Mouse (Mus musculus): ENCODE data around the gene Spr. TPM values are rescaled to one million over a fixed set of nuclear protein-coding genes. Genes with fewer than 3 reads are reported as not detected.
A peak's percentile ranks its signal among the peaks of the same experiment; 100 is the strongest.

Spr gene
- total RNA-seq (2014; rRNA removed) (29.0 and 32.5 TPM in 2 replicates), polyA plus RNA-seq (2015; fragmentation: Nextera tagmentation; extraction: Ambion mirVana) (28.4 and 32.9 TPM in 2 replicates)

DNA sequence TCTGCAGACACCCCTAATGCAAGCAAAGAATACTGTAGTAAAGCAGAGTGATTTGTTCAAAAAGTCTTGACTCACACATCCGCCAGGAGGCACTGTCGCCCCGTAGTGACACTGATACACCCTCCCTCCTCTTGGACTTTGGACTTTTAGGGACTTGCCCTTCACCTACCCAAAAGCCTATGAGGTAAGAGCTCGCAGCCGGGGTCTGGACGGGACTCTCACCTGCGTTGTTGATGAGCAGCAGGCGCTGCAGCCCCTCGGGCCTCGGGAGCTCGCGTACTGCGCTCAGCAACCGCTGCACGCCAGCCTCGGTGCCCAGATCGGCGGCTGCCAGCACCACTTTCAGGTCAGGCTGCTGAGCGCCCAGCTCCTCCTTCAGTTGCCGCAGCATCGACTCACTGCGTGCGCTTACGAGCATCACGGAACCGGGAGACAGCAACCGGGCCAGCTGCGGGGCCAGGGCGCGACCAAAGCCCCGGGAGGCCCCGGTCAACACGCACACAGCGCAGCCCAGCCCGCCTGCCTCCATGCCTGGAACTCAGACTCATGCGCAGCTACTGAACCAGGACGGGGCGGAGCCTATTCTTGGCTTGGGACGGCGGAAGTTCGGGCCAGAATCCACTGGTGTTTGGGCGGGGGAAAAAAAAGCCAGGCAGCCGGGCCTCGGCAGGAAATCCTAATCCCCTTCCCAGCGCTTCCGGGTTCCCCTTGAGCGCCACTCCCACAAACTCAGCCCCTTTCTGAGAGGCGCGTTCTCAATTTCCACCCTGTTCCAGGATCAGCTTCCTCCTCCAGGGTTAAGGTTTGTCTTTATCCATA lies at the start of gene Spr:
Spr (minus strand) TSS at position 550 of the 819 bp plus-strand sequence.
- under 1% methylated on average over 46 of the region's 49 CpGs for WGBS
- peak; percentile 85 for ATAC-seq (ENCODE audit: low FRiP score)
- H3K27ac ChIP-seq (ENCODE audit: low read depth, low read length): peak within 1 kb of the TSS; percentile 67
- no peaks in the 10 kb centered on the region for H3K27me3 ChIP-seq (ENCODE audit: insufficient read depth, low read length)
- peak; percentile 86 for TF ChIP-seq CTCF (IDR thresholded peaks at IDR 0.05)
- peak; percentile 87 for DNase-seq (ENCODE audit: low spot score)
- no peaks in the 10 kb centered on the region for H3K4me1 ChIP-seq (ENCODE audit: insufficient read depth, low read length)
- peak within 1 kb of the TSS; percentile 69 for H3K4me2 ChIP-seq (ENCODE audit: low read depth, low read length, poor library complexity, severe bottlenecking)
- H3K36me3 ChIP-seq (ENCODE audit: insufficient read depth, low read length): no peaks in the 10 kb centered on the region
- H3K9ac ChIP-seq (replicated peaks; ENCODE audit: low read length, poor library complexity, severe bottlenecking): peak within 1 kb of the TSS; percentile 68
- H3K4me3 ChIP-seq (ENCODE audit: low read depth, low read length): peak within 1 kb of the TSS; percentile 75
- H3K9me3 ChIP-seq (ENCODE audit: low read length): no peaks in the 10 kb centered on the region

DNA sequence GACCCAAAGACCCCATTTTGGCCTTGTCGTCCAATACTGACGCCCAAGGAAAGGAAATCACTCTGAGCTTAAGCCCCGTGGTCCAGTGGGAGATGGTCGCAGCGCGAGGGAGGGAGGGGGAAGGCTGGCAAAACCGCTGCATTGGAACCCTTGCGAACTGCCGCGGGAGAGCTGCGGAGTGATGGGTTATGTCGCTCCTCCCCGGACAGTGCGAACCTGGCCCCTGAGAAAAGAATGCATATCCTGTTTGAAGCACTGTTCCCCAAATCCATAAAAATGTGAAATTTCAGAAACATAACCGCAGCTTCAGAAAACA lies 49.1 kb upstream of the Spr start:
- Histone ChIP-seq H3K4me3 (ENCODE audit: low read depth, low read length) (no peak overlapping the region), H3K27me3 (ENCODE audit: insufficient read depth, low read length) (peaks cover 43% of the 10 kb centered on the region), H3K9me3 (ENCODE audit: low read length) (no peaks in the 10 kb centered on the region), H3K4me2 (ENCODE audit: low read depth, low read length, poor library complexity, severe bottlenecking) (no peak overlapping the region), H3K4me1 (ENCODE audit: insufficient read depth, low read length) (0 out of 2 replicates have a peak, but pooled peaks cover 4% of the 10 kb centered on the region), H3K36me3 (ENCODE audit: insufficient read depth, low read length) (no peaks in the 10 kb centered on the region), H3K9ac (replicated peaks; ENCODE audit: low read length, poor library complexity, severe bottlenecking) (no peak overlapping the region), H3K27ac (ENCODE audit: low read depth, low read length) (no peak overlapping the region)
- TF ChIP-seq CTCF (IDR thresholded peaks at IDR 0.05): no peak
- no peak for ATAC-seq (ENCODE audit: low FRiP score)
- no peak for DNase-seq (ENCODE audit: low spot score)
- WGBS: under 1% methylated on average over 15 of the region's 15 CpGs

DNA sequence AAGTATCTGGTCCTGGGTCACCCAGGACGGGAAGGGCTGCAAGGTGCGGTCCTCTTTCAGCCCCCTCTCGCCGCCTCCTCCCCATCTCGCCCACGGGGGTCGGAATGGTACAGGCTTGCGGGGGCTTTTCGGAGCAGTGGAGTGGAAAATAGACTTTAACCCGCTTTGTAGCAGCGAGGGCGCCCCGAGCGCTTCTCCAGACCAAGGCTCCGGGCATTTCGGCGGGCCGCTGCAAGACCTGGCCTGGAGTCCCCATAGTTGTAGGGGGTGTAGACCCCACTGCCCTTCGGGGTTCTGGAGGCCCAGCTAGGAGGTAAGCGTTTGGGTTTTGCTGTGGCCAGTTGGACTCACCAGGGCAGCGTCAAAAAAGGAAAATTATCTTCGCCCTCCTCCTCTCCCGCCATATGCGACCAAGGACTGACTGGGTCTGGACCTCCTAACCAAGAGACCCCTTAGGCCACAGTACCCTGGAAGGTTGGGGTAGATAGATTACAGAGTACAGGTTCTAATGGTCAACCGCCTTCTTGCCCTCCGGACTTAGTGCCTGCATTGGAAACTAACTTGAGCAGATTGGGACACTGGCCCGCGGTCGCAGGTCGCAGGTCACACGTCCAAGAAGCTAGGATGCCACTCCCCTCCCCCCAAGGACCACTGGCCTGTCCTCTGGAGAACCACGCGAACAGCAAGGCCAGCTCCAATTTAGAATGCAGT lies 48.6 kb upstream of the Spr start:
- H3K4me3 ChIP-seq (ENCODE audit: low read depth, low read length): no peak overlapping the region

GRCm38 (mm10) chr6:85183951-85184350 lies 46.4 kb upstream of the Spr start:
- TF ChIP-seq CTCF (IDR thresholded peaks at IDR 0.05): no peak
- Histone ChIP-seq H3K27ac (ENCODE audit: low read depth, low read length) (no peak overlapping the region), H3K36me3 (ENCODE audit: insufficient read depth, low read length) (no peaks in the 10 kb centered on the region), H3K27me3 (ENCODE audit: insufficient read depth, low read length) (peaks cover 30% of the 10 kb centered on the region), H3K9ac (replicated peaks; ENCODE audit: low read length, poor library complexity, severe bottlenecking) (no peak overlapping the region), H3K4me3 (ENCODE audit: low read depth, low read length) (no peak overlapping the region), H3K4me1 (ENCODE audit: insufficient read depth, low read length) (0 out of 2 replicates have a peak, but pooled peaks cover 4% of the 10 kb centered on the region), H3K9me3 (ENCODE audit: low read length) (no peaks in the 10 kb centered on the region), H3K4me2 (ENCODE audit: low read depth, low read length, poor library complexity, severe bottlenecking) (no peak overlapping the region)
- WGBS: 65% methylated on average over 3 of the region's 3 CpGs
- DNase-seq (ENCODE audit: low spot score) (no peak), ATAC-seq (ENCODE audit: low FRiP score) (no peak)

More for the DNA sequence above, 48.6 kb upstream of the Spr start:
- TF ChIP-seq CTCF (IDR thresholded peaks at IDR 0.05): no peak
- ATAC-seq (ENCODE audit: low FRiP score) (no peak), DNase-seq (ENCODE audit: low spot score) (no peak)
- no peaks in the 10 kb centered on the region for H3K9me3 ChIP-seq (ENCODE audit: low read length)
- H3K36me3 ChIP-seq (ENCODE audit: insufficient read depth, low read length): no peaks in the 10 kb centered on the region
- 0 out of 2 replicates have a peak, but pooled peaks cover 4% of the 10 kb centered on the region for H3K4me1 ChIP-seq (ENCODE audit: insufficient read depth, low read length)
- H3K9ac ChIP-seq (replicated peaks; ENCODE audit: low read length, poor library complexity, severe bottlenecking): no peak overlapping the region
- 2% methylated on average over 33 of the region's 33 CpGs for WGBS
- no peak overlapping the region for H3K4me2 ChIP-seq (ENCODE audit: low read depth, low read length, poor library complexity, severe bottlenecking)
- H3K27ac ChIP-seq (ENCODE audit: low read depth, low read length): no peak overlapping the region
- H3K27me3 ChIP-seq (ENCODE audit: insufficient read depth, low read length): peaks cover 38% of the 10 kb centered on the region

DNA sequence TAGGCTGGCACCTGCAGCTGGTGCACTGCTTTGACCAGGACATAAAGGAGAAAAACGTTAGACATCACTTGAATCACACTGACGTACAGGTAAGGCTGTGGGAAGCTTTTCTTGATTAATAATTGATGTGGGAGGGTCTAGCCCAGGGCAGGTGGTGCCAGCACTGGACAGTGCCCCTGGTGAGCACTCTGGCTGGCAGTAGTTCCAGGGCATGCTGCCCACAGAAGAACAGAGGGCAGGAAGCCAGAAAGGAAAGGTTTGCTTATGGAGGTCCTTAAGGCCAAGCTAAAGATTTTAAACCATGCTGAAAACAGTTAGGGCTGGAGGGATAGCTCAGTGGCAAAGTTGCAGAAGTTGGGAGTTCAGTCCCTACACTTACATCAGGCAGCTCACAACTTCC lies 42.5 kb upstream of the Spr start:
- H3K4me3 ChIP-seq (ENCODE audit: low read depth, low read length): no peak overlapping the region
- peaks cover 3% of the 10 kb centered on the region; the same call in 1 of the 2 replicates for H3K27me3 ChIP-seq (ENCODE audit: insufficient read depth, low read length)
- no peak overlapping the region for H3K4me2 ChIP-seq (ENCODE audit: low read depth, low read length, poor library complexity, severe bottlenecking)
- WGBS: 71% methylated on average over 2 of the region's 2 CpGs
- H3K4me1 ChIP-seq (ENCODE audit: insufficient read depth, low read length): no peaks in the 10 kb centered on the region
- H3K9ac ChIP-seq (replicated peaks; ENCODE audit: low read length, poor library complexity, severe bottlenecking): no peak overlapping the region
- no peak overlapping the region for H3K27ac ChIP-seq (ENCODE audit: low read depth, low read length)
- TF ChIP-seq CTCF (IDR thresholded peaks at IDR 0.05): no peak
- H3K9me3 ChIP-seq (ENCODE audit: low read length): no peaks in the 10 kb centered on the region
- H3K36me3 ChIP-seq (ENCODE audit: insufficient read depth, low read length): no peaks in the 10 kb centered on the region
- DNase-seq (ENCODE audit: low spot score) (no peak), ATAC-seq (ENCODE audit: low FRiP score) (no peak)

GRCm38 (mm10) chr6:85179569-85179968 lies 42.0 kb upstream of the Spr start:
- TF ChIP-seq CTCF (IDR thresholded peaks at IDR 0.05): peak; percentile 32
- WGBS: 78% methylated on average over 3 of the region's 3 CpGs
- DNase-seq (ENCODE audit: low spot score): no peak
- H3K9ac ChIP-seq (replicated peaks; ENCODE audit: low read length, poor library complexity, severe bottlenecking): no peak overlapping the region
- H3K27me3 ChIP-seq (ENCODE audit: insufficient read depth, low read length): peaks cover 2% of the 10 kb centered on the region; the same call in 1 of the 2 replicates
- no peak overlapping the region for H3K4me2 ChIP-seq (ENCODE audit: low read depth, low read length, poor library complexity, severe bottlenecking)
- no peaks in the 10 kb centered on the region for H3K9me3 ChIP-seq (ENCODE audit: low read length)
- H3K36me3 ChIP-seq (ENCODE audit: insufficient read depth, low read length): no peaks in the 10 kb centered on the region
- H3K4me3 ChIP-seq (ENCODE audit: low read depth, low read length): no peak overlapping the region
- ATAC-seq (ENCODE audit: low FRiP score): no peak
- H3K27ac ChIP-seq (ENCODE audit: low read depth, low read length): no peak overlapping the region
- H3K4me1 ChIP-seq (ENCODE audit: insufficient read depth, low read length): no peaks in the 10 kb centered on the region

Data from midbrain, postnatal 0 days (tissue).